Mouse (Mus musculus): ENCODE results near the gene Ces3a. TPM values are rescaled to one million over a fixed set of nuclear protein-coding genes. Genes with fewer than 3 reads are reported as not detected.

Gene Ces3a
- total and polyA plus RNA-seq, 3 experiments, result not detected

DNA sequence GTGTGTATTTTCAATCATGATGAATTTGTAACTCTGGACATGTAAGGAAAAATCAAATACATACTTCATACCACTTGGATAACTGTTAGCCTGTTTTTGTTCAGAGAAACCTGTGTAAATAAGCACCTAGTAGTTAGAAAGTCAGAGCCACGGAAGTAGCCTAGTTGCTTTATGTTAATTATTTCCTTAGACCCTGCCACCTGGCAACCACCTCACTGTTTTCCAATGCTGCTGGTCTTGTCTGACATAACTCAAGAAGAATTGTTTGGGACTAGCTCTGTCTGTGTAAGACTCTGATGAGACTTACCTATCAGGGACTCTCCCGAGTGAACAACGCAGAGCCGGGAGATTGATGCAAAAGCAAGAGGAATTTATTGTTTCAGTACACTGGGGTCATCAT, 28.2 kb downstream of the Ces3a start:
- Histone ChIP-seq H3K79me2 (ENCODE audit: control insufficient read depth, insufficient read depth, low read length, poor library complexity) (no peaks in the 10 kb centered on the region), H3K9ac (ENCODE audit: control insufficient read depth, low read depth, low read length, poor library complexity, severe bottlenecking) (no peak overlapping the region), H3K4me1 (ENCODE audit: control insufficient read depth in 1 of 2, insufficient read depth in 2 of 2, low read length in 2 of 2) (no peaks in the 10 kb centered on the region), H3K27me3 (ENCODE audit: control insufficient read depth in 1 of 2, insufficient read depth in 2 of 2, low read length in 2 of 2) (peaks cover 6 to 9% of the 10 kb centered on the region in 2 experiments; a peak in 3 of 4 replicates), H3K9me3 (replicated peaks; ENCODE audit: insufficient read depth, low read length) (no peaks in the 10 kb centered on the region), H3K36me3 (ENCODE audit: control insufficient read depth in 1 of 2, insufficient read depth in 2 of 2, low read length in 2 of 2) (no peaks in the 10 kb centered on the region), H3K4me3 (ENCODE audit: control insufficient read depth in 1 of 2, insufficient read depth in 1 of 2, low read depth in 2 of 2, low read length in 2 of 2) (no peak overlapping the region), H3K27ac (ENCODE audit: control insufficient read depth, low read depth, low read length) (no peak overlapping the region)
- TF ChIP-seq SIN3A (IDR thresholded peaks at IDR 0.05; ENCODE audit: low read length) (no peak), MYC (IDR thresholded peaks at IDR 0.05; ENCODE audit: low read depth, low read length) (no peak), E2F4 (IDR thresholded peaks at IDR 0.05; ENCODE audit: borderline replicate concordance, low read depth, low read length) (no peak), NRF1 (IDR thresholded peaks at IDR 0.05; ENCODE audit: insufficient read depth, low read depth, low read length, poor library complexity, severe bottlenecking) (no peak), MEF2A (IDR thresholded peaks at IDR 0.05; ENCODE audit: extremely low read depth, insufficient replicate concordance, low read depth, low read length, poor library complexity, severe bottlenecking) (no peak), CTCF (IDR thresholded peaks at IDR 0.05 in 2 of 3, conservative IDR thresholded peaks at IDR 0.05 in 1 of 3; ENCODE audit: control insufficient read depth in 1 of 3, insufficient read depth in 1 of 3, low read depth in 2 of 3, low read length in 3 of 3, poor library complexity in 1 of 3, severe bottlenecking in 1 of 3) (no peak), ZKSCAN1 (IDR thresholded peaks at IDR 0.05; ENCODE audit: low read depth, low read length) (no peak), MAFK (IDR thresholded peaks at IDR 0.05; ENCODE audit: borderline replicate concordance, low read depth, low read length) (no peak), MXI1 (IDR thresholded peaks at IDR 0.05; ENCODE audit: low read depth, low read length) (no peak), MAZ (IDR thresholded peaks at IDR 0.05; ENCODE audit: low read depth, low read length) (no peak), UBTF (IDR thresholded peaks at IDR 0.05; ENCODE audit: borderline replicate concordance, insufficient read depth, low read depth, low read length) (no peak), RCOR1 (IDR thresholded peaks at IDR 0.05; ENCODE audit: low read depth, low read length) (no peak), GATA1 (IDR thresholded peaks at IDR 0.05; ENCODE audit: low read depth, low read length) (no peak), ZNF384 (IDR thresholded peaks at IDR 0.05; ENCODE audit: low read depth, low read length) (no peak), POLR2A (IDR thresholded peaks at IDR 0.05; ENCODE audit: control insufficient read depth in 1 of 2, insufficient read depth in 1 of 2, low read depth in 1 of 2, low read length in 2 of 2, poor library complexity in 1 of 2) (no peak), BHLHE40 (IDR thresholded peaks at IDR 0.05; ENCODE audit: borderline replicate concordance, low read depth, low read length) (no peak), ETS1 (IDR thresholded peaks at IDR 0.05; ENCODE audit: low read depth, low read length) (no peak), USF2 (IDR thresholded peaks at IDR 0.05; ENCODE audit: borderline replicate concordance in 1 of 2, insufficient read depth in 1 of 2, low read depth in 1 of 2, low read length in 2 of 2) (no peak), TBP (IDR thresholded peaks at IDR 0.05; ENCODE audit: low read depth, low read length) (no peak)
- no peak for DNase-seq (ENCODE audit: low read depth, low spot score)

DNA sequence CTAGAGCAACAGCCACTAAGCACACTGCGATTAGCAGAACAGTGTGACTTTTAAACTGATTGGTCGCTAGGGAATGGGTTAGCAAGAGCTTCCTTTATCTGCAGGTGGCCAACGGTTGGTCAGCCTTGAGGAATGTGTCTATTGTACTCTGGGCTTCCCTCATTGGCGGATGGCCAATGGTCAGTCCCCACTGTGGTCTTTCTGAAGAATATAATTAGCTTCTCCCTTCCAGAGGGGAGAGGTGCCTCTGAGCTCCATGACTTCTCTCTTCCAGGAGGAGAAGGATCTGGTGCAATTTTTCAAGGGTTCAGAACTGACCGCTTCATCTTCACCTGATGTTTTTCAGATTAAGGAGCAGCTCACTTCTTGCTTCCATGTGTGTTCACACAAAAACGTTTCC, 28.7 kb downstream of the Ces3a start:
- Histone ChIP-seq H3K27me3 (ENCODE audit: control insufficient read depth in 1 of 2, insufficient read depth in 2 of 2, low read length in 2 of 2) (peaks cover 6 to 9% of the 10 kb centered on the region in 2 experiments; a peak in 2 of 4 replicates), H3K36me3 (ENCODE audit: control insufficient read depth in 1 of 2, insufficient read depth in 2 of 2, low read length in 2 of 2) (no peaks in the 10 kb centered on the region), H3K9ac (ENCODE audit: control insufficient read depth, low read depth, low read length, poor library complexity, severe bottlenecking) (no peak overlapping the region), H3K4me3 (ENCODE audit: control insufficient read depth in 1 of 2, insufficient read depth in 1 of 2, low read depth in 2 of 2, low read length in 2 of 2) (no peak overlapping the region), H3K9me3 (replicated peaks; ENCODE audit: insufficient read depth, low read length) (no peaks in the 10 kb centered on the region), H3K27ac (ENCODE audit: control insufficient read depth, low read depth, low read length) (no peak overlapping the region), H3K79me2 (ENCODE audit: control insufficient read depth, insufficient read depth, low read length, poor library complexity) (no peaks in the 10 kb centered on the region), H3K4me1 (ENCODE audit: control insufficient read depth in 1 of 2, insufficient read depth in 2 of 2, low read length in 2 of 2) (no peaks in the 10 kb centered on the region)
- no peak for DNase-seq (ENCODE audit: low read depth, low spot score)
- TF ChIP-seq ZNF384 (IDR thresholded peaks at IDR 0.05; ENCODE audit: low read depth, low read length), result no peak
- no peak for TF ChIP-seq UBTF (IDR thresholded peaks at IDR 0.05; ENCODE audit: borderline replicate concordance, insufficient read depth, low read depth, low read length)
- TF ChIP-seq POLR2AphosphoS2 (IDR thresholded peaks at IDR 0.05; ENCODE audit: low read length), result no peak
- TF ChIP-seq POLR2A (IDR thresholded peaks at IDR 0.05; ENCODE audit: control insufficient read depth in 1 of 2, insufficient read depth in 1 of 2, low read depth in 1 of 2, low read length in 2 of 2, poor library complexity in 1 of 2), result no peak
- TF ChIP-seq TAL1 (IDR thresholded peaks at IDR 0.05; ENCODE audit: low read length), result no peak
- no peak for TF ChIP-seq MYC (IDR thresholded peaks at IDR 0.05; ENCODE audit: low read depth, low read length)
